Mouse (Mus musculus): Measurements from ENCODE around the gene Susd6.

- TF ChIP-seq ZKSCAN1 (IDR thresholded peaks at IDR 0.05; ENCODE audit: borderline replicate concordance, low read depth, low read length) (no peak), CTCF (conservative IDR thresholded peaks at IDR 0.05 in 1 of 2, IDR thresholded peaks at IDR 0.05 in 1 of 2; ENCODE audit: low read depth in 2 of 2, low read length in 2 of 2) (no peak), NRF1 (IDR thresholded peaks at IDR 0.05; ENCODE audit: low read depth, low read length) (no peak), POLR2A (IDR thresholded peaks at IDR 0.05; ENCODE audit: low read depth, low read length) (no peak), POLR2AphosphoS2 (IDR thresholded peaks at IDR 0.05; ENCODE audit: low read depth, low read length) (no peak), MXI1 (IDR thresholded peaks at IDR 0.05; ENCODE audit: low read depth, low read length) (no peak), BHLHE40 (IDR thresholded peaks at IDR 0.05; ENCODE audit: low read depth, low read length) (no peak), RCOR1 (conservative IDR thresholded peaks at IDR 0.05; ENCODE audit: low read depth, low read length) (no peak), USF1 (IDR thresholded peaks at IDR 0.05; ENCODE audit: low read depth, low read length) (no peak), TCF12 (IDR thresholded peaks at IDR 0.05; ENCODE audit: low read depth, low read length) (no peak), SMC3 (IDR thresholded peaks at IDR 0.05; ENCODE audit: low read depth, low read length) (no peak), EP300 (IDR thresholded peaks at IDR 0.05; ENCODE audit: low read length) (no peak)
Observed at GRCm38 (mm10) chr12:80759387-80759712, 31.0 kb upstream of the Susd6 start.

Measured in CH12.LX (cell line).